Mouse (Mus musculus): ENCODE data around the gene Klrb1b.

Gene Klrb1b

DNA sequence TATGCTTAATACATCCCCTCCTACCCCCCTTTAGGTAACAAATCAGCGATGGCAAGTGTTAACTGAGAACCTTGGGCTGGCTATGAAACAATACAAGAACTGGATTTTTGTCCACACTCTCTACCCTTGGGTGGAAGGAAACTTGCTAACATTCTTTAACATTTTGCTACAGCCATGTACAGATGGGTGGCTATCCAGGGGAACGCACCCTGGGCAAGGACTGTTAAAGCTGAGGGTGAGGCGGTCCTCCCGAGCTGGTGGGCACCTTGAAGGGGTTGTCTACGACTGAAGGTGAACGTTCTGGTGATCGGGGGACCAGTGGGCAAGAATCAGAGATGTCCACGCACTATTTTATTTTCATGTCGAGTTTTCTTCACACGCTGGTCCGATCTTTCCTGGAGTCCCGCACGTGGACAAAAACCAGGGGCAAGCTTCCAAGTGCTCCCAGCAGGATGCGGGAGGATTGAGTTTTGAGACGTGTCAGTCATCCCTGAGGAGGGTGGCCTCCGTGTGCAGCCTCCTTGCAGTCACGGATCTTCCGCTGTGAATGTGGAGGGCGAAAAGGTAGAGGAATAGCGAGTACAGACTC lies 16.3 kb upstream of the Klrb1b start:
- in situ Hi-C loops (cut with MboI, MseI) = loop anchor here (5.0 to 25.0 kb wide), 4 partner anchors 35 to 1905 kb away; partner anchors contain the start of genes D6Wsu163e (in 1 of the 2) and Rad51ap1 (in 1 of the 2)

DNA sequence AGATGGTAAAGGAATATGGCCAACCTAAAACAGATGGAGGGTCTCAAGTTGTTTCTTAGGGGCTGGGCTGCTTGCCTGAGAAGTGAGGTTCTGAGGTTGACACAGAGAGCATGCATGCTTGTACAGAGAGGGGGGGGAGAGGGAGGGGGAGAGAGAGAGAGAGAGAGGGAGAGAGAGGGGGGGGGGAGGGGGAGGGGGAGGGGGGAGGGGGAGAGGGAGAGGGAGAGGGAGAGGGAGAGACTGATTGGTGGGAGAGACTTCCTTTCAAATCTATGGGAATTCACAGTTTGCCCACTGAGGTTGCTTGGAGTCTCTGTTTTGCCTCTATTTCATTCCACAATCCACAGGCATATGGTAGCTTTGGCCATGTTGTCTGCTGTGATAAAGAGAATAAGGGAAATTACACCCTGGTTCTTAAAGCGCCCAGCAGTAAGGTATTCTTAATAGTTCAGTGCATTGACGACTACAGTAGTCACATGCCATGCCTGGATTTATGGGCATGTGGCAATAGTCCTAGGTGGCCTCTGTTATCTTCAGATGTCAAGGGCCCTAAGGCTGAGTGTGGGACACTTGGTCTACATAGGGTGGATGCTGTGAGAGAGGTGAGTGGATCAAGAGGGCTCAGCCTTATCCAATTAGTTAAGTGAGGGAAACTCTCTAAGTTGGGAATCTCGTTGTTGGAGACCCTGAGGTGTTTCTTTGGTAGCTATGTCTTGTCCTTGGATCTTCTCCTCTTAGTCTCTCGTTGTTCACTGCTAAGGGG lies 15.4 kb upstream of the Klrb1b start:
- in situ Hi-C loops (cut with MboI, MseI) = loop anchor here (5.0 to 25.0 kb wide), 4 partner anchors 34 to 1904 kb away; partner anchors contain the start of genes D6Wsu163e (in 1 of the 2) and Rad51ap1 (in 1 of the 2)

DNA sequence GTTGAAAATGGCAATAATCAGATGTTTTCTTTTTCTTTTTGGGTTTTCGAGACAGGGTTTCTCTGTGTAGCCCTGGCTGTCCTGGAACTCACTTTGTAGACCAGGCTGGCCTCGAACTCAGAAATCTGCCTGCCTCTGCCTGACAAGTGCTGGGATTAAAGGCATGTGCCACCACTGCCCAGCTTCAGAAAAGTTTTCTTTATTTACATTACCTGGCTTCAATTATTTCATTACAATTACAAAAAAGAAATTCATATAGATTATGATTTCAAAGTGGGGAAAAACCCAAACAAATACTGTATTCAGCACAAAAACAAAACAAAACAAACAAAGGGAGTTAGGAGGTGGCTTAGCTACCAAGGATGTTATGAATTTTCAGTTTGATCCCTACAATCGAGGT lies 14.5 kb upstream of the Klrb1b start:
- in situ Hi-C loops (cut with MboI, MseI) = loop anchor here (5.0 to 25.0 kb wide), 4 partner anchors 33 to 1903 kb away; partner anchors contain the start of genes D6Wsu163e (in 1 of the 2) and Rad51ap1 (in 1 of the 2)

DNA sequence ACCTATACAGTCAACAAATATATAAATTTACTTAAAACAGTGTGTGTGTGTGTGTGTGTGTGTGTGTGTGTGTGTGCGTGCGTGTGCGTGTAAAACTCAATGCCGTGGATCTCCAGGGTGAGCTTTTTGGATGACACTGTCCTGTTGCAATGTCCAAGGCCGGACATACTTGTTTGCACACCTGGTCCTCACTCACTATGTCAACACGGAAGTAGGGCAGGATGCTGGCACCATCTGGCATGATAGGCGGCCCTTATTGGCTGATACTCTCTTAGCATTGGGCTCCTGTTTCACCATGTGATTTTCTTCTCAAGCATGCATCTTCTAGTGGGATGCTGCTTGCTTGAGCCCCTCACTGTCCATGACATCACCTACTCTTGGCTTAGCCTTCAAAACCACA lies 13.8 kb upstream of the Klrb1b start:
- in situ Hi-C loops (cut with MboI, MseI) = loop anchor here (5.0 to 25.0 kb wide), 5 partner anchors 33 to 1903 kb away; partner anchors contain the start of genes D6Wsu163e (in 1 of the 2) and Rad51ap1 (in 1 of the 2)

DNA sequence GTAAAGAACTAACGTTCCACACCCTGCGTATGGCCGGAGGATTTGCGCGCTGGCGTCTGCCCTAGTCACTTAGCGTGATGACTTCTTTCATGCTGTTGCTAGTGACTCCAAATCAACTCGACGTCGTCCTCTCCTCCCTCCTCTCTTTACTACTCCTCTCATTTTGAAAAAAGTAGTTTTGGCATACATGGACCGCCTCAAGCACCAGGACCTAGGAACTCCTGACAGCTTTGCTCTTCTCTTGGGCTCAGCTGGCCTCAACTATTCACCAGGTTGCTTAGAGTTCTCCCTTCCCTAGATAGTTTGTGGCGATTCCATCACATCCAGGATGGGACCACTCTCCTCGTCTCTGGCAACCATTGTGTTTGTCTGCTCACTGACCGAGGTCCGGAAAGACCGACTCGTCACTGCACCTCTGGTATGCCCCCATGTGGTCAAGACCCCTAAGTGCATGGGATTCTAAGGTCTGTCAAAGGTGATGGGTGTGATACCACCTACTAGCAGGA lies 13.2 kb upstream of the Klrb1b start:
- in situ Hi-C loops (cut with MboI, MseI) = loop anchor here (5.0 to 25.0 kb wide), 3 partner anchors 37 to 1902 kb away; partner anchors contain the start of genes D6Wsu163e (in 1 of the 2) and Rad51ap1 (in 1 of the 2)

DNA sequence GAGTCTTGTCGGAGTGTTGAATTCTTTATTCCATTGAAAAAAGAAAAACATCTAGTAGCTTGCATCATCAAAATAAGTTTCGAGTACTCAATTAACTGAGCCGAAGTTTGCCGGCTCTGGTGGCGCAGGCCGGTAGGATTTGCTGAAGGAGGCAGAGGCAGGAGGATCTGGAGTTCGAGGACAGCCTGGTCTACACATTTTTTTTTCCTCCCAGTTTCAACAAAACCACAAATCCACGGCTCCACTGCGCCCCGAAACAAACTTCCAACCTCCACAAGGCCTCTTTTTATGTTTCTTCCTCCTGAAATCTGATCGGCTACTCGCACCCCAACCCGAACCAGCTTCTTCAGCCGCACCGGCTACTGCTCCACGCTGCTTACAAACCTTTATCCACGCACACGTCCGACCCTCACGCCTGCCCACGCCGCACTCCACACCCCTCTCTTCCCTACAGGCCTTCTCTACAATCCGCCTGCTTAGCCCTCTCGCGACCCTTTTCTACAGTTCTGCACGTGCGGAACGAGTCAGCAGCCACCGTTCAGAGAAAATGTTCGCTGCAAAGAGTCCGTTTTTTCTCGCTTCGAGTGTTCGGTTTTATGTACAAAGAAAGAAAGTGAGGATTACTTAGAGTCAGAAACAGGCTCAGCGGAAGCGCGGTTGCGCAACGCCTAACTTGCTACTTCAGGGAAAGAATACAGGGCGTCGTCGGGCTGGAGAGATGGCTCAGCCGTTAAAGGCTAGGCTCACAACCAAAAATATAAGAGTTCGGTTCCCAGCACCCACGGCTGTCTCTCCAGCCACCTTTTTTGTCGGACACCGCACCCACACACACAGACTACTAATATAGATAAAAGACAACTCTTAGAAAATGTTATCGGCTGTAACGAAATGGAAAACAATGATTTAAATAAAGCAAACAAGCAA lies 12.5 kb upstream of the Klrb1b start:
- in situ Hi-C loops (cut with MboI, MseI) = loop anchor here (5.0 to 25.0 kb wide), 3 partner anchors 36 to 1901 kb away; partner anchors contain the start of genes D6Wsu163e (in 1 of the 2) and Rad51ap1 (in 1 of the 2)

DNA sequence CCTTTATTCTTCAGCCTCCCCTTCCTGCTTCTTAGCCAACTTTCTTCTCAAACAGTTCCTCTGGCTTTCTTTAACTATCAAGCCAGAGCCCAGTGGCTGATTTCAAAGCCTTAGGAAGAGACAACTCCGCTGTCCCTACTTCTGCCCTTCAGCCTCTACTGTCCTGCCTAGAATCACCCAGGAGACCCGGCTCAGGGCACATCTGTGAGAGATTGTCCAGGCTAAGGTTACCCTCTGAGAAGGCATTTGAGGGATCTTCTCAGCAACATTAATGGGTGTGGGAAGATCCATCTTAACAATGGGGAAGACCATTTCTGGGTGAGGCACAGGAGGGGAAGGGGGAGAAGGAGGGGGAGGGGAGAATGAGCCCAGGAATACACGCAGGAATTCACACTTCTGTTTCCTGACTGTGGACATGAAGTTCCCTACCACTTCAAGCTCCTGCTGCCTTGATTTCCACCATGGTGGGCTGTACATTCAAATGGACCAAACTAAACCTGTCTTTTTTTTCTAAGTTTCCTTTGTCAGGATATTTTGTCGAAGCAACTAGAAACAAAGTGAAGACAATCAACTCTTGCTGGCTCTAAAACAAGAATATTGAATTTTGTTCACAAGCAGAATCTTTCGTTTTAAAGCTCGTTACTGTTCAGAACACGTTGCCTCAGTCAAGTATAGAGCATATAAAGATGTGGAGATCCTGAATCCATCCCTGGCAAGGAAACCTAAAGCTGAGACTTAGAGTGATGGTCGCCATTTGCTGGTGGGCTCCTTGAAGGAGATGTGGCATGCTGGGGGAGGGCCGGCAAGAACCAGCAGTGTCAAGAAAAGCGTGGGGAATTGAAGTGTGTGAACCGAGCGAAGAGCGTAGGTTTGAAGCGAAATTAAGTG lies 11.6 kb upstream of the Klrb1b start:
- in situ Hi-C loops (cut with MboI, MseI) = loop anchor here (5.0 to 25.0 kb wide), 3 partner anchors 35 to 1900 kb away; partner anchors contain the start of genes D6Wsu163e (in 1 of the 2) and Rad51ap1 (in 1 of the 2)

DNA sequence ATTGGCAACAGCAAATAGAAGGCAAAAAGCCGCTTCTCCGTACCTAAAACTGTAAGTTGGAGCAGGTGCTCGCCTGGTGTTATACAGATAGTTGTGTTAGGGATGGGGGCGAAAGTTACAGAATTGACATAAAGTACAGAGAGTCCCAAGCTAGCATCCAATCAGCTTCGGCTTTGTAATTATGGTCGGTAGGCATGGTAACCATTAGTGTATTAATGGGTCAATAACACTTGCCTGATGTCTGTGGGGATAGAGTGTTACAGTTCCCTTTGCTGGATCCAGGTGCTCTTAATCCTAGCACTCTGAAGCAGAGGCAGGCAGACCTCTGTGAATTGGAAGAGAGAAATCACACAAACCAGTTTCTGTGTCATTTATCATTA lies 10.8 kb upstream of the Klrb1b start:
- in situ Hi-C loops (cut with MboI, MseI) = loop anchor here (5.0 to 25.0 kb wide), 3 partner anchors 35 to 1900 kb away; partner anchors contain the start of genes D6Wsu163e (in 1 of the 2) and Rad51ap1 (in 1 of the 2)

DNA sequence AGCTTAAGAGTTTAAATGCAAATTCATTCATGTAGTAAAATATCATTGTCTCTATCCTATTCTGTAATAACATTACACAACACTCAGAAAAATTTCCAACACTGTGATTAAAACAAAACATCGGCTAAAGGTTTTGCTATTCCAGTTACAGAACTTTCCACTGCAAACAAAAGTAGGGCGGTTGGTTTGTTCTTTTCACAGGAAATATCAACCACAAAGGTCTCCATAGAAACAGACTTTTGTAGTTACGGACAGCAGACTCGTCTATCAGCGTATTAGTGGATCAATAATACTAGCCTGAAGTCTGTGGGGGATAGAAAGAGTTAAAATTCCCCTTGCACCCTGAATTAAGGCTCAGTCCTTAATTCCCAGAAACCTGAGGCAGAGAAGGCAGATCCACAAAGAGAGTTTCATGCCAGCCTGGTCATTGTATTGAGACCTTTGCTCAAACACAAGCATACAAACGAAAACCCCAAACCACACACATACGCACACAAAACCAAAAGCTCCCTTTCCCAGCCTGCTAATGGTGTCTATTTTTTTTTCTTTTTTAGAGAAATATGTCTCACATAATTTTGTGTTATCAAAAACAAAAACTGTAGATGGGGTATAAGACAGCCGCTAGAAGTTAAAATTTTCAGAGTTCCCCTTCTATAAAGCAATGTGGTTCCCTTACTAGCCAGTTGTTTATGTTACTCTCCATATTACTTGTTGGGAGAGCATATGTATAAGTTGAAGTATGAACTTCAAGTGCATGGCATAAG lies 10.2 kb upstream of the Klrb1b start:
- in situ Hi-C loops (cut with MboI, MseI) = loop anchor here (5.0 to 25.0 kb wide), 3 partner anchors 34 to 1899 kb away; partner anchors contain the start of genes D6Wsu163e (in 1 of the 2) and Rad51ap1 (in 1 of the 2)

DNA sequence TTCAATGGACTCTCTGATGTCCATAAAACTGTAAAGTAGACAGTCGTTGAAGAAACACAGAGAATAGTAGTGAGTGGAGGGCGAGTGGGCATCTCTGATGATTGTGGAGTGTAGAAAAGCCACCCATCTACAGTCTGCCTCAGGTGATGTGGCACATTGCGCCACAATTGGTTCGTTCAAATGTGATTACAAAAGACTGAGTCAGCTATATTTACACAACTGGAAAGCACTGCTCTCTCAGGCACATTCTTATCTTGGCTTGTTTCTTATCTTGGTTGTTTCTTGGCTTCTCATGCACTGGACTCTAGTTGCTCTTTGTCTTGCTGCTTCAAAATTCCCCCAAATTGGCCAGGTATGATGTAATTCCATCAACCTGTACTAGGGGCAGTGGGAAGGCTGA lies 9.4 kb upstream of the Klrb1b start:
- in situ Hi-C loops (cut with MboI, MseI) = loop anchor here (5.0 to 25.0 kb wide), 3 partner anchors 33 to 1898 kb away; partner anchors contain the start of genes D6Wsu163e (in 1 of the 2) and Rad51ap1 (in 1 of the 2)

DNA sequence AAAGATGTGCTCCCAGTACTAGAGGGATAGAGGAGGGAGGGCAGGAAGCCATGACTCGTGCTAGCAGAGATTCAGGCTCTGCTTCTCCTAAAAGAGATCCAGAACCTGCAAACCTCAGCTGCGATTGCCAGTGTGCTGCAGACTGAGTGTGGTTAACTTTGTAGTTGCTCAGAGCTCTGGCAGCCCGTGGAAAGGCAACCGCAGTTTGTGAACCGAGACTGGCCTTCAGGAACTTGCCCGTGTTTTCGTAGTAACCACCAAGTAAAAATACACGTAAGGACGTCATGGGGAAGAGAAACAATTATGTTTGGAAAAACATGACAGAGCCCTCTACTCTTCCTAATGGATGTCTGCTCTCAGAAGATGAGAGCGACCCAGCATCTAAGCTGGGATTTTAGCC lies 6.9 kb upstream of the Klrb1b start:
- in situ Hi-C loops (cut with MboI, MseI) = loop anchor here in 1 of 2 experiments (25.0 kb wide), 2 partner anchors 1571 to 1896 kb away; partner anchors contain the start of genes D6Wsu163e and Rad51ap1

DNA sequence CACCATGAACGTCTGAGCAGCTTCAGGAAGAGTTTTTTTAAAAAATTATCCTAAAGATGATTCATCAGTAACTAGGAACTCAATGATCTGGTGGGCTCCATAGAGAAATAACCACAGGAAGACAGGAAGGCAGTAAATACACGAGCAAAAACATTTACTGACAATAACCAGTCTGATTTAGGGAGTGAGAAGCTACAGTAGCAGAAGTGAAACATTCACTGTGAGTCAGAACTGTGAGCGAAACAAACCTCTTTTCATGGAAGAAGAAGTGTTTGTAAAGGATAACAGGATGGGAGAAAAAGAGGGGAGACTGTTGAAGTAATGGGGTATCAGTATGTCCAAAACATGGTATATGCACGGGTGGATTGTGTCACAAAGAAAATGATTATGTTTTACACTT lies 3.7 kb upstream of the Klrb1b start:
- in situ Hi-C loops (cut with MboI, MseI) = loop anchor here in 1 of 2 experiments (25.0 kb wide), 2 partner anchors 1568 to 1893 kb away; partner anchors contain the start of genes D6Wsu163e and Rad51ap1

DNA sequence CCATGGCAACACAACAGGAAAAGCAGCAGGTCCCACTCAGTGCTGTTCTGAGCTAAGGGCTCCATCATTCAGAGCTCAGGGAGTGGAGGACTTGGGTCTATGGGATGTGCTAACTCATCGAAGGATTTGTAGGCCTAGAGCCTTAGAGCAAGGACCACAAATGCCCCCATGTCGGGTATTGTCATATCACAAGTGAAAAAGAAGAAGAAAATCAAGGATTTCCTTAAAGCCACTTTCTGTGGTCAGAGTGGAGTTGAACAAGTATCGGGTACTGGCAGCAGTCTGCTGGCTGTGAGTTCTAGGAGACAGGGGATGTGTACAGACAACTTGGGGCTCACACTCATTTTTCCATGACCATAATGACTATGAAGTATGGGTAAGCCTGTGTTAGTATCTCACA lies 650 bp upstream of the Klrb1b start:
- in situ Hi-C loops (cut with MboI, MseI) = loop anchor here in 1 of 2 experiments (25.0 kb wide), 2 partner anchors 1564 to 1889 kb away; partner anchors contain the start of genes D6Wsu163e and Rad51ap1

DNA sequence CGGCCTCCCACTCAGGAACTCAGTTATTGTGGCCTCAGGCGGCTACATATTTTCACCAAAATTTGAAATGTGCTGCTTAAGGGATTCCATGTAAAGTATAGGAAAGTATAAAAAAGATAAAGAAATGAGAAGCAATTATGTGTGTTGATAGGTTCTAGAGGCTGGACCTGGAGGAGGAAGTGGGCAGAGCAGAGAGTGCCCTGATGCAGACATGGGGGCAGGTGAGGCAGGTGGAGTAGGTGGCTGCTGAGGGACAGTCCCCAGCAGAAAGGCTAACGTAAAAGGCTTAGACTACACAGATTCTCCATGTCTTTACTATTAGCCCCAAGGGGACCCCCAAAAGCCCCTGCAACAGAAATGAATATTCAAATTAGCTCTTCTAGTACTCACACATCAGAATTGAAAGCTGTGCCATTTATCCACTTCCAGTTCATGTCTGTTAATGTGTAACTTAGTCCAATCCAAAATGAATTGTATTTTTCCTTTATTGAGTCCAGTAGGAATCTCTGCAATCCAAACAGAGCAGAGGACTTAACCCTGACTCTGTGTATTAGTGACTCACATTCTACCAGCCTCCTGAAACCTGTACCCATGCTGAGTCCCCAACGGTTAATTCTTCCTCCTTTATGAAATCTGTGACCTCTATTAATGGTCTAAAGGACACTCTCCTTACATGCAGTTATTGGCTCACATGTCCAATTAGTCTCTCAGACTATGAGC lies 7.9 kb downstream of the Klrb1b start:
- in situ Hi-C loops (cut with MboI, MseI) = no loop called here

DNA sequence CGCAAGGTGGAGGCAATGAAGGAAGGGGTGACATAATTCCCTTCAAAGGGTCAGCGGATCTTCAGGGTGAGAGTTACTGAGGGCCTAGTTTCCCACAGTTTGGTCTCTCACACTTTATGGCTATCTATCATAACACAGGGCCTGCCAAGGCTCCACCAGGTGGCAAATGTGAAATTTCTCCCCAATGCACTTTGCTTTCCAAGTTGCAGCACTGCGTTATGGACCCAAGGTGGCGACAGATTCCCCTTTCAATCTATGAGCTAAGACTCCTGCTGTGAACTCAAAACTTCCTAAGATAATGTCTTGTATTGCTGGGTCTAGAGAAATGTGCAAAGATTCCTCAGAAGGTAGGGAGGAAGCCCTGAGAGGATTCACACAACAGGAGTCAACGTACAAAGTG lies 17.6 kb downstream of the Klrb1b start:
- in situ Hi-C loops (cut with MboI, MseI) = loop anchor here in 1 of 2 experiments (5.0 kb wide), 1 partner anchor 34 kb away; no protein-coding TSS in a partner anchor

DNA sequence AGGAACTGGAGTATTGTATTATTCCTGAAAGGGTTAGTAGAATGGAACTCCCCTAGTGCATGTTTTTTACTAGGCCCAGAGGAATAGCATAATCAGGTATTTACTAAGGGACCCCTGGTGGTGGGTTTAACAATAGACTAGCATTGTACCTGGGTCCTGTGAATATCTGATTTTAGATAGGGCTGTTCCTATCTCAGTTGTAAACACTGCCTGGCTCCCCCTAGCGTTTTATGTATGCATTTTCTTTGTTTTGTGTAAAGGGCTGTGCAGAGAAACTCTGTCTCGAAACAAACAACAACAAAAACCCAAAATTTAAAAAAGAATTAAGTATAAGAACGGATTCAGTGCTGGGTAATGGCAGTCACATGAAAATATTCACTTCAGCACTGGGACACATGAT lies 19.1 kb downstream of the Klrb1b start:
- in situ Hi-C loops (cut with MboI, MseI) = loop anchor here in 1 of 2 experiments (5.0 kb wide), 1 partner anchor 35 kb away; no protein-coding TSS in a partner anchor

DNA sequence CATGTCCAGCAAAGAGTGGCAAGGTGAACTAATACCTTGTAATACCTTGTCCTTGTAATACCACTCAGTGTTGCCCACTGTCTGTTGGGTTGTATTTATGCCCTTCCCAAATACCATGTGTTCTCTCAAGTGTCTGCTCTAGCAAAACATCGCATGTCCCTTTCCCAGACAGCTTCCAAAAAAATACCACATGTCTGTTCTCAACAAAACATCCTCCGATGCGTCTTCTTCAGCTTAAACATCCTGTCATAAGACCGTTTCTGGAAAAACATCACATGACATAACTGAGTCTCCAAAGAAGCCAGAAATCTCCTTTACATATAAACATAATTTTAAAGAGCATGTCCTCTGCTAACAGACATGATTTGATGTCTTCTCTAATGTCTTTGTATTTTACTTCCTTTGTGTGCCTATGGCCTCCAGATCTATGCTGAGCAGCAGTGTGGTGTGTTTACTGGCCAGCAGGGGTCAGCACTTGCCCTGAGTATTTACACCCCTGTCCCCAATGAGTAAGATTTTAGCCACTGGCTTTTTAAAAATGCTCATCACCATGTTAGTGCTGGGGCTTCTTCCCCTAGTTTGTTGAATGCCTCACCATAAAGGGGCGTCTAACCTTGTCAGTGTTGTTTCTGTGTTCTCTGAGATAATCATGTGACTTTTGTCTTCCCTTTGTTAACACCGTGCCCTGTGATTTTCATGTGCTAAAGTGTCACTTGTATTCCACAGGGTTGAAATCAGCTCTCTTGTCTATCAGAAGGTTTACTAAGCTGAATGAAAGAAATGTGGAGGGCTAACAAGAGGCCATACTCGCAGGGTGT lies 21.1 kb downstream of the Klrb1b start:
- in situ Hi-C loops (cut with MboI, MseI) = loop anchor here (5.0 kb wide), 2 partner anchors 32 to 37 kb away; no protein-coding TSS in a partner anchor
